Mouse (Mus musculus) lung, postnatal 10 days (tissue): Measurements from ENCODE around the gene Rnf115.
"Not testable (repeated sequence)": the region's sequence is repeated elsewhere in the genome, so short reads cannot be mapped to it uniquely, and the experiment has no call there.

Experiments used
- DNase-seq: peaks from one replicate; pipeline ENCODE4 v3.0.0; 2021

The Rnf115 gene

DNA sequence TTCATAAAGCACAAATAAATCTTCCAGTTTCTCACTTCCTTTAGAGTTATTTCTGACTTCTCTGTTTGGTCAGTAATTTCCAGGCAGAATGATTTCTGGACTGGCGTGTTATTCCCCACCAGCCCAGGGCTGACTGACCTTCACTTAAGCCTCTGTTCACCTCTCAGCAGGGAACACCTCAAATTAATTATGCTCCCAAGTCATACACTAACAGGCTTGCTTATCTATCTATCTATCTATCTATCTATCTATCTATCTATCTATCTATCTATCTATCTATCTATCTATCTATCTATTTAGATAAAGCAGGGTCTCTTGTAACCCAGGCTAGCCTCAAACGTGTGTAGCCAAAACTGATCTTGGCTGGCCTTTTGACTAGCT lies 18.8 kb upstream of the Rnf115 start:
- no peak for DNase-seq

DNA sequence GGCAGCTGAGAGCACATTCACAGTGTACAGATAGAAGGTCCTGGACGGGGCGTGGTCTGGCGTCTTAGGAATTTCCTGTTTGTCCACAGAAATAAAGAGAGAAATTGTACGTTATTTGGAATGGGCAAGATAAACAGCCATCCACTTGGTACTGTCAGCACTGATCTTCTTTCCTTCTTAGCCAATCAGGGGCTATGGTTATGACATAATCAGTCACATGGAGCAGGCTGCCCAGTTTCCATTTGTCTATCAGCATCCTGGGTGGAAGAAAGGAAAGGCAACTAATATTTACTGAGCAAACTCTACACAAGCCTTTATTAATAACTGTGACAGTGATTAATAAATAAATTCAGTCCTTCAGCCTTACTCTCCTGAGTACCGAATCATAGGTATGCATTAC lies 13.2 kb upstream of the Rnf115 start:
- DNase-seq, result no peak

DNA sequence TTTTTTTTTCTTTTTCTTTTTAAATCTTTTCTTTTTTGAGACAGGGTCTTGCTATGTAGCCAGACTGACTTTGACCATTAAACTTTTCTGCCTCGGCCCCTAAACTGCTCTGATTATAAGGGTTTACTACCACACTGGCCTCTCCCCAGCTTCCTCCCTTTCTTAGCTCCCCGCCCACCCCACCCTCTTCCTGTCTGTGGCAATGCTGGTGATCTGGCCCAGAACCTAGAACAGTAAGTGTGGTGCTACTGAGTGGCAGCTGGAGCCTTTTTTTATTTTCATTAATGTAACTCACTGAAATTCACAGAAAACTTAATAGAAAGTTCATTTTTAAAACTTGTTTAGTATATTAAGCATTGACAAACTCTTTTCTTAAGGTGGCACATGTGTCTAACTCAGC lies 11.6 kb upstream of the Rnf115 start:
- DNase-seq, result no peak

DNA sequence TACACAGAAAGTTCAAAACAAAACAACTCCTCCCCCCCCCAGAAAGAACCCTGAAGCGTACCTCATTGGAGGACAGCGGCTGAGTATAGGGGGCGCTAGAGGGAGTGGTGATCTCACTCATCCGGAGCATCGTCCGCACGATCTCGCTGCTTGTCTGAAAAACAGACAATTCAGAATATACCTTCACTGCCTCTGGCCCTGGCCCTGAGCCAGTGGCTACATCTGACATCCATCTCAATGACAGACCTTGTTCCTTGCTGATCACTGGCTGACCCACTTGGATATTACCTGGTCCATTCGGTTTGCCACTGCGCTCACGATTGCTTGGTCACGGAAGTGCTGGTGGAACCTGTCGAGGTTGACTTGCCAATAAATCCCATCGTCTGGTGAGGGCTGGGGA lies 8.3 kb upstream of the Rnf115 start:
- peak; percentile 66 for DNase-seq

GRCm38 (mm10) chr3:96727828-96728633 lies 567 bp downstream of the Rnf115 start:
- no peak for DNase-seq

DNA sequence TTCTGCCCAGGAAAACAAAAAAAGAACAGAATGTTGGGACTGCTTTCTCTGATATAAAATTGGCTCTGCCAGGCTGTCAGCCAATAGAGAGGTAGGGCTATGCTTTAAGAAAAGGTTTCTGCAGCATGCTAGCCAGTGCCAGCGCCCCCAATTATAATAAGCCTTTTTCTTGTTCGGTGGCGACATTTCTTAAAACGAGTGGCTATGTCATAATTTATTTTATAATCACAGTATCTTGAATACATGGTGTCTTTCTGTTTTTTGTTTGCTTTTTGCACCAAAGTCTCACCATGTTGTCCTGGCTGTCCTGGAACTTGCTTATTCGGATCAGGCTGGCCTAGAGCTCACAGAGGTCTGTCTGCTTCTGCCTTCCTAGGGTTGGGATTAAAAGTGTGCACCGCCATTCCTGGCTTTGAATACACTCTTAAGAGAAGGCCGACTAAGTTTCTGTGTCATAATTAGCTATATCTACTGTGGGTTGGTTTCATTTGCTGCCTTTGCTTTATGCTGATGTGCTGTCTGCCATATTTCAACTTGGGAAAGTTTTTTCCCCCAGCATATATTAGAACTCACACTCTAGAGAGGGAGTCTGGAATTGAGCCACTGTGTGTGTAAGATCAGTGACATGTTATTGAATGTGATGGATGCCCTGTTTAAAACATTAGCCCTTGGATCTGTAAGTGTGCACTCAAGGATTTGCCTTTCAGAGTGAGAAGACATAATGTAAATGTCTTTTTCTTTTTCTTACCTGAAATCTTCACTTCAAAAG lies 1.4 kb downstream of the Rnf115 start:
- no peak for DNase-seq

GRCm38 (mm10) chr3:96729403-96729784 lies 1.9 kb downstream of the Rnf115 start:
- DNase-seq, result no peak

GRCm38 (mm10) chr3:96730785-96731184 lies 3.3 kb downstream of the Rnf115 start:
- no peak for DNase-seq

- DNase-seq, result no peak
These were observed 6.5 kb downstream of the Rnf115 start for GRCm38 (mm10) chr3:96733984-96734383.

GRCm38 (mm10) chr3:96735200-96735599 lies 7.7 kb downstream of the Rnf115 start:
- no peak for DNase-seq

DNA sequence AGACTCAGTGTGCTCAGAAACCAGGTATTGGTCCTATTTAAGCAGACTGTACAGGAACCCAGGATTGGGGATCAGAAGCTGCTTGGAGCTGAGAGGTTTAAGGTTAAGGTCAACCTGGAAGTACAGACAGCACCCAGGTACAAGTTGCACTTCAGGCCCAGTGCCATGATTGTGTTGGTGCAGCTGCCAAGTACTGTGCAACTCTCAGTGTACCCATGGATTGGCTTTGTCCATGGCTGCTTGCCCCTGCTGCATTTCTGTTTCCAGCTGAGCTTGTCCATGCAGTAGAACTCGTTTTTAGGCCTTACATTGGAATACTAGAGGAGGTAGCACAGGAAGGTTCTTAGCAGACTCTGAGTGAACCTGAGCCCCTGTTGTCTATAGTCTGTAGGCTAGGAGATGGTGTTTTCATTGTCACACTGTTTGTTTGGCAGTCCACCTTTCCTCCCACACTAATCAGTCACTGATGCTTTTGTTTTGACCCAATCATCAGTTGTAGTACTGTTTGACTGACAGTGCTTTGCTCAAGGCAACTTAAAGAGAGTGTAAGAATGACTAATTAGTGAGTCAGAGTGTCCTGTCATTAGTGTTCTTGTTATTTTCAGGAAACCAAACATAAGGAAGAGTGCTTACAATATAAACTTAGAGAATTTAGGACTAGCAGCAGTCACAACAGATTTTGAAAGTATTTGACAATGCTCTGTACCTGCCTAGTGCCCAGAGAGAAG lies 9.7 kb downstream of the Rnf115 start:
- no peak for DNase-seq

GRCm38 (mm10) chr3:96737995-96738394 lies 10.5 kb downstream of the Rnf115 start:
- peak; percentile 23 for DNase-seq

- DNase-seq, result not testable (repeated sequence)
These were observed 12.8 kb downstream of the Rnf115 start for GRCm38 (mm10) chr3:96740279-96740678.

DNA sequence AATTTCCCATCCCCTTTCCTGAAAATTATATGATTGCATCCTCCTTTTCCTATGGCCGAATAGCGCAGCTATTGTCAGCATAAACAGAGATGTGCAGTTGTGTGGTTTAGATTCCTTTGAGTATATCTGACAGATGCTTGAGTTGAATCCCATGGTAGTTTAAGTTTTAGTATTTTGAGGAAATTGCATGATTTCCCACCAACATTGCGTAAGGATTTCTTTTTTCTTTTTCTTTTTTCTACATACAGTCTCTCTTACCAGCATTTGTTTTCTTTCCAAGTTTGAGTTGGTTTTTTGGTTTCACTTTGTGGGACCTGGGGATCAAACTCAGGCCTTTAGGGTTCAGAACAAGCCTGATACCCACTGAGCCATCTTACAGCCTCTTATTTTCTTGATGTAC lies 16.9 kb downstream of the Rnf115 start:
- DNase-seq, result no peak

DNA sequence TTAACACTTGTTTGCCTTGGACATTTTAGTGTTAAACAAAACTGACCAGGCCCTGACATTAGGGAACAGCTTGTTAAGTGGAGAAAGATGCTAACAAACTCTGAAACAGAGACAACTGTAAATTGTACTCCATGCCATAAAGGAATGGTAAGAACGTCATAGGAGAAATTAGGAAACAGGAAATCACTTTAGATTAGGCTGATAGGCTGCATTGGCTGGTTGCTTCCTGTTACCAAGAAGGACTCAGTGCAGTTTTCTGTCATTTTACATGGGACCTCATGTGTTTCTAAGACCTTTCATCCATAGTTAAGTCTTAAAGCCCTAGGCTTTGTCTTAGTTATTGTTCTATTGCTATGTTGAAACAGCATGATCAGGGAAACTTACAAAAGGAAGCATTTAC lies 19.4 kb downstream of the Rnf115 start:
- DNase-seq, result no peak

DNA sequence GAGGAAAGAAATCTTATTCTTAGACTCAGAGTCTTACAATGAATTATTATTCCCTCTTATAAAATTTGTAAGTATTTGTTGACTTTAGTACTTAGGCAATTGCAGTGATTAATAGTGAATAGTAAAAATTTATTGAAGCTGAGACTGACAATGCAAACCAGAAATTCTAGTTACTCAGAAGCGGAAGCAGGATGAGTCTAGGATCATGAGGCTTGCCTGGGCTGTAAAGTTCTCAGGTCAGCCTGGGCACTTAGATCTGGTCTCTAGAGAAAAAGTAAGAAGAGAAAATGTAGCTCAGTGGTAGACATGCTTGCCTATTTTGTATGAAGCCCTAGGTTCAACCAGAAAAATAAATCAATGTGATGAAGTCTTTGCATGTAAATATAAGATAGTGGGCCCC lies 28.5 kb downstream of the Rnf115 start:
- DNase-seq, result no peak

DNA sequence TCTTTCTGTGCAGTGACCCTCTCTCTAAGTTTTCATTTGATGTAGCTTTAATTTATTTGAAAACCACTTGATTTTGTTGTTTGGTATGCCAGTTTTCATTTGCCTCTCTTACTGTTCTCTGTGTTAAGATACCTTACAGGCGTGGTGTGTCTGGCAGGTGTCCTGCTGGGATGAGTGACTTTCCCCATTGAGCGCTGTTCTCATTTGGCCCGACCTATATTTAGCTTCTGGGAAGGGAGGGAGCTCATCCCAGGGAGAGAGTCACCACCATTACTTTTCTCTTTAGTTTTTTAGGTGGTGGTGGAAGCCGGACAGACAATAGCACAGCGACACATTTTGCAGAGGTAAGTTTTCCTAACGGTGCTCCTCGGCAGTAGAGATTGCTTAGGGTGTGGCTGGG lies 30.2 kb downstream of the Rnf115 start:
- DNase-seq, result no peak

DNA sequence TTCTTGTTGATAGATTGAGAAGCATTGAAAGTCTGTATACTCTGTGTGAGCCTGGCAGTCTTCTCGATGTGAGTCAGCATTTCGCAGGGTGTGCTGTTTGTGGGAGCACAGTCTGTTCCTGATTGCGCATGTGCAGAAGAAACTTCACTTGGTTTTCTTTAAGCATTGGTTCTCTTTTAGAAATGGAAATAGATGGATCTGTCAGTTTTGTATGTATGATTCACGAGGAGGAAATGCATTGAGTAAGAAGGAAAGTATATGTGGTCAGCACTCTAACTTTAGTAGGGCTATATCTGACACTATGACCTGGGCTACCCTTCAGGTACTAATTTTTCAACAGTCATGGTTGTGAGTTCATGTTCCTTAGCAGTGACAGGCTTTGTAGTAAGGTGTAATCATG lies 32.2 kb downstream of the Rnf115 start:
- no peak for DNase-seq

DNA sequence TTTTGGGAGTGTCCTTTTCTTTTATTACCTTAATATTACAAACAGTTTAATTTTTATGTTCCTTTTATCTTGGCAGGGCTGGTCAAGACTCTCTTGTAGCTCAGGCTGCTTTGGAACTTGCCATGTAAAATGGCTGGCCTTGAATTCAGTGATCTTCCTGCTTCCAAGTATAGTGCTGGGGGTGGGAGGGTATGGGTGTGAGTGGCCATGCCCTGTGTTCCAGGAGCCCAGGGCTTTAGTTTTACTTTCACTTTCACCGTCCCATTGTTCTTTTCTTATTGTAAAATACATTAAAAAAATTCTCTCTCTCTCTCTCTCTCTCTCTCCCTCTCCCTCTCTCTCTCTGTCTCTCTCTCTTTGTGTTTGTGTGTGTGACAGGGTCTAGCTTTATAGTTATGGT lies 37.1 kb downstream of the Rnf115 start:
- DNase-seq, result no peak

- no peak for DNase-seq
These were observed 42.5 kb downstream of the Rnf115 start for GRCm38 (mm10) chr3:96769971-96770370.

DNA sequence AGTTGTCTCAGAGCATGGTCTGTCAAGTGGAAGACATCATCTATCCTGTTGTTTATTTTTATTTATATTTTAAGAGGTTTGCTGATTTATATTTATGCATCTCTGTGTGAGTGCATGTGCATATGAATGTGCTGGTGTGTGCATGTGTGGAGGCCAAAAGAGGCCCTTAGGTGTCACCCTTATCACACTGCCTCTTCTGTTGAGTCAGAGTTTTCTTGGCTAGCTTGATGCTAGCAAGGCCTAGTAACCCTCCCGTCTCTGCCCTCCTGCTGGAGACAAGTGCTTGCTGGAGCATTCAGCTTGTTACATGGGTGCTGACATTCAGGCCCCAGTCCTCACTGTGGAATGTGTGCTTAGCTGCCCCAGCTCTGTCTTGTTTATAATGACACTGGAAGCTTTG lies 45.5 kb downstream of the Rnf115 start:
- no peak for DNase-seq

DNA sequence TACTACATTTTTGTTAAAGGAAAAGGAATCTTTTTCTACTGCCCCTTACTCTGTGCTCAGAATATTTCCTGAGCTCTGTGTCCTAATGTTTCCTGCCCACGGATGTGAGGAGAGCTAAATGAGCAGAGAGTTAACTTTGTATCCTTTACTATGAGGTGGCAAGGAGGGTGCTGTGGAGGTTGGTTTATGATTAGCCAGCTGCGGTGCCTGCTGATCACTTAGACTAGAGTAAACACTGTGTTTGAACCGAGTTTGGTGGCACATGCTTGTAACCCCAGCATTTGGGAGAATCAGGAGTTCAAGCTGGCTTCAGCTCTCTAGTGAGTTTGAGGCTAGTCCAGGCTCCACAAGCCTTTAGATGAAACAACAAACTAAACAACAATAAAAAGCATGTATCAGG lies 49.7 kb downstream of the Rnf115 start:
- no peak for DNase-seq

DNA sequence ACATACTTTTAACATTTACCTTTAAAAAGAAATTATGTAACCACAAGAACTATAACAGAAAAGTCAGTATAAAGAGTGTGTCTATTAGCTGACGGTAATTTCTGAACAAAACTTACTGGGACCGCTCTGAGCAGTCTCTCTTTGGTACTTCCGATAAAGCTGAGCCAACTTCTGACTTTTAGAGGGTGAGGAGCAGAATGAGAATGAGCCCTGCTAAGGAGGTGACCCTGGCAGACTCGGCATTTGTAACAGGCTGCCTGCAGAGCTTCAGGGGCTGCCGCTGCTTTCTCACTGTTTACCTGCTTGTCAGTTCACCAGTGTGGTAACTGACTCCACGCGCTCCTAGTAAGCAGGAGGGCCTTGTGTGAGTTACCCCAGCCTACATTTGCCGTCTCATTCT lies 54.8 kb downstream of the Rnf115 start:
- no peak for DNase-seq

DNA sequence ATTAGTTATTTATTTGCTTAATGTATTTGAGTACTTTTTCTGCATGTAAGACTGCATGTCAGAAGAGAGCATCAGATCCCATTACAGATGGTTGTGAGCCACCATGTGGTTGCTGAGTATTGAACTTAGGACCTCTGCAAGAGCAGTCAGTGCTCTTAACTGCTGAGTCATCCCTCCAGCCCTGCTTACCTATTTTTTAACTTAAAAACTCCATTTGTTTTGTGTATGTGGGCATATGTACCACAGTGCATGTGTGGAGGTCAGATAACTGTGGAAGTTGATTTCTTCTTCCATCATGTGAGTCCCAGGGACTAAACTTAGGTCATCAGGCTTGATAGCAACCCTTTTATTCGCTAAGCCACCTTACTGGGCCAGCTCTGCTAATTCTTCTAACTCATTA lies 60.3 kb downstream of the Rnf115 start:
- no peak for DNase-seq
